Mouse (Mus musculus) heart, embryonic 15.5 days (tissue): ENCODE results near the gene Sec11a. TPM values are rescaled to one million over a fixed set of nuclear protein-coding genes. Genes with fewer than 3 reads are reported as not detected.
"Not testable (repeated sequence)": the region's sequence is repeated elsewhere in the genome, so short reads cannot be mapped to it uniquely, and the experiment has no call there.

Source experiments
- ATAC-seq: fragments of 200-750 bp; cut with Nextera tagmentation; replicated peaks from 2 replicates; pipeline ENCODE4 v1.8.0; 2017; ENCODE audit warnings: low read depth, moderate TSS enrichment; ENCODE audit not compliant: insufficient number of reproducible peaks, insufficient read depth, low FRiP score
- H3K27ac ChIP-seq: fragments of 300-500 bp; sonication (generic); 2 replicates; pipeline ENCODE4 v1.5.1; 2015; ENCODE audit warnings: mild to moderate bottlenecking, inconsistent platforms
- H3K27me3 ChIP-seq: fragments of 300-500 bp; sonication (generic); 2 replicates; pipeline ENCODE4 v1.6.1; 2015; ENCODE audit warnings: inconsistent platforms
- H3K36me3 ChIP-seq: fragments of 300-500 bp; sonication (generic); 2 replicates; pipeline ENCODE4 v1.6.1; 2015; ENCODE audit warnings: mild to moderate bottlenecking, inconsistent platforms
- H3K4me1 ChIP-seq: fragments of 300-500 bp; sonication (generic); replicated peaks from 2 replicates; pipeline ENCODE4 v1.6.1; 2015; ENCODE audit warnings: inconsistent platforms
- H3K4me2 ChIP-seq: fragments of 300-500 bp; sonication (generic); 2 replicates; pipeline ENCODE4 v1.6.1; 2015; ENCODE audit warnings: inconsistent platforms, mild to moderate bottlenecking, moderate library complexity
- H3K4me3 ChIP-seq: fragments of 300-500 bp; sonication (generic); 2 replicates; pipeline ENCODE4 v1.5.1; 2015; ENCODE audit warnings: mild to moderate bottlenecking, inconsistent platforms
- H3K9ac ChIP-seq: fragments of 300-500 bp; sonication (generic); 2 replicates; pipeline ENCODE4 v1.6.1; 2015; ENCODE audit warnings: mild to moderate bottlenecking, inconsistent platforms
- H3K9me3 ChIP-seq: fragments of 300-500 bp; sonication (generic); replicated peaks from 2 replicates; pipeline ENCODE4 v1.6.1; 2016; ENCODE audit warnings: inconsistent platforms
- WGBS: fragments of 180-500 bp; shearing (Covaris S2); methylation state at CpG from one replicate; pipeline ENCODE4 v1.1.7; 2015; ENCODE audit warnings: mixed read lengths; 5-methylcytosine and 5-hydroxymethylcytosine counted together
- polyA plus RNA-seq: library from polyadenylated mRNA; unstranded; fragments of >200 nt; fragmentation: Nextera tagmentation; extraction: Ambion mirVana; gene quantifications from 2 replicates; pipeline ENCODE4 v1.2.1, GENCODE M21; 2015

Gene Sec11a
- polyA plus RNA-seq, 1 experiment from 2014 or later: 129 TPM

DNA sequence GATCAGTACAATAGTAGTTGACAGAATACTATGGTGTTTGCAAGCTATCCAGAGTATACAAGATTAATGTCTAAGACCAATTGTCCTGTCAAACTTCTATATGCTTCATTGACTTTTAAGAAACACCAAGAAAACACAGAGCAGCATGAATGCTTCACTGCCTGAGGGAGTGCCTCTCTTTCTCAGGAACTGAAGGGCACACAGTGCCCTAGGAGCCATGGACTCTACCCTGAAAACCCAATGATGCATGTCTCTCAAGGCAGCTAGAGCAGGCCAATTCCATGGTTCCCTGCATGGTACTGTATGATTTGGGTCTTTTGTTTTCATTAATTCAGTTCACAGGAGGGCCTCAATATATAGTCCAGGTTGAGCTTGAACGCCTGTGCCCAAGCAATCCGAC, 6.7 kb upstream of the Sec11a start:
- 0 out of 2 replicates have a peak, but pooled peaks cover 3% of the 10 kb centered on the region for H3K27me3 ChIP-seq
- H3K4me3 ChIP-seq: no peak overlapping the region
- WGBS: 79% methylated on average over 2 of the region's 2 CpGs
- H3K4me2 ChIP-seq: no peak overlapping the region
- no peak overlapping the region for H3K9ac ChIP-seq
- no peak overlapping the region for H3K27ac ChIP-seq
- no peaks in the 10 kb centered on the region for H3K4me1 ChIP-seq
- no peak for ATAC-seq
- H3K9me3 ChIP-seq: no peaks in the 10 kb centered on the region
- H3K36me3 ChIP-seq: no peaks in the 10 kb centered on the region

DNA sequence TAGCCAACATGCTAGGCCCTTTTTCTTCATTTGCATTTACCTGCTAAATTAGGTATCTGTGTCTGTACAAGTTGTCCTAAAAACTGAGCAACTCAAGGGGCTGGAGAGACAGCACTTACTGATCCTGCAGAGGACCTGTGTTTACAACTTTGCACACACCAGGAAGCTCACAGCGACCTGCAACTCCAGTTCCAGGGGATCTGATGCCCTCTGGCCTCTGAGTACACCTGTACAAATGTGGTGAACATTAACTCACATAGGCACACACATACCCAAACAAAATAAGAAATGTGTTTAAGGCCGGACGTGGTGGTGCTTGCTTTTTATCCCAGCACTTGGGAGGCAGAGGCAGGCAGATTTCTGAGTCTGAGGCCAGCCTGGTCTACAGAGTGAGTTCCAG, 4.6 kb upstream of the Sec11a start:
- Histone ChIP-seq H3K27me3 (0 out of 2 replicates have a peak, but pooled peaks cover 3% of the 10 kb centered on the region), H3K4me3 (no peak overlapping the region), H3K4me2 (no peak overlapping the region), H3K36me3 (no peaks in the 10 kb centered on the region), H3K9me3 (no peaks in the 10 kb centered on the region), H3K4me1 (0 out of 2 replicates have a peak, but pooled peaks cover 2% of the 10 kb centered on the region), H3K9ac (no peak overlapping the region), H3K27ac (no peak overlapping the region)
- 64% methylated on average over 3 of the region's 3 CpGs for WGBS
- ATAC-seq: no peak

DNA sequence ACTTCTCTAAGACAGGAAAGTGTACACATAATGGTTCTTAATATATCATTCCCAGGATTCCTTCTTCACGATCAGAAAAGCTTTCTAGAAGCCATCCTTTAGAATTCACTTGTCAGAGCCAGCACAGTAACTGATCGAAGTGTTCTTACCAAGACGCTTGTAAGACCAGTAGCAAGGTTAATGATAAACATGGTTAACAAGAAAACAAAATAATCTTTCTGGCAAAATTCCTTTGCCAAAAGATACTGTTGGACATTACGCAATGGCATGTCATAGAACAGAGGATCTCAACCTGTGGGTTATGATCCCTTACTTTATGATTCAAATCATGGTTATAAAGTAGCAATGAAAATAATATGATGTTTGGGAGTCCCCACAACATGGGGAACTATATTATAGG, 3.9 kb upstream of the Sec11a start:
- ATAC-seq: no peak
- 81% methylated on average over 4 of the region's 4 CpGs for WGBS
- no peaks in the 10 kb centered on the region for H3K36me3 ChIP-seq

DNA sequence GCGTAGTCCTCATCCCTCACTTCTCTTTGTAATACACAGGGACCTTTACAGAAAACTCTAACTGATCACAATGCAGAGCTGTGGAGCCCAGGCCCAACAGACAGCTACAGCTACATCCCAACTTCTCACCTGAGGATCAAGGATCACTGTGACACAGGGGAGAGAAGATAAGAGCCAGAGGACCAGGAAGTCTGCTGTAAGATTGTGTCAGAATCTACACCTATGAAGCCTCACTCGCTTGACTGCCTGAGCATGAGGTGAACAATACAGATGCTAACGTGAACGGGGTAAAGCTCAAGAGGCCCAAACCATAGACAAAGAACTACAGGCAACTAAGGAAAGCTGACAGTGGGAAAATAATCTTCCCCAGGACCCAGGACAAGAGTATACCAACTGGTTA, 7.8 kb downstream of the Sec11a start:
- Histone ChIP-seq H3K4me1 (peaks cover 9% of the 10 kb centered on the region), H3K9ac (no peak overlapping the region), H3K36me3 (peaks cover 3% of the 10 kb centered on the region; the same call in 1 of the 2 replicates), H3K9me3 (no peaks in the 10 kb centered on the region), H3K27me3 (no peaks in the 10 kb centered on the region), H3K4me2 (no peak overlapping the region), H3K27ac (no peak overlapping the region), H3K4me3 (no peak overlapping the region)
- ATAC-seq: no peak
- 88% methylated on average over 4 of the region's 4 CpGs for WGBS

More for the DNA sequence above, 3.9 kb upstream of the Sec11a start:
- Histone ChIP-seq H3K4me1 (peaks cover 7% of the 10 kb centered on the region), H3K4me2 (no peak overlapping the region), H3K9me3 (no peaks in the 10 kb centered on the region), H3K4me3 (no peak overlapping the region), H3K9ac (no peak overlapping the region), H3K27ac (no peak overlapping the region), H3K27me3 (0 out of 2 replicates have a peak, but pooled peaks cover 3% of the 10 kb centered on the region)

DNA sequence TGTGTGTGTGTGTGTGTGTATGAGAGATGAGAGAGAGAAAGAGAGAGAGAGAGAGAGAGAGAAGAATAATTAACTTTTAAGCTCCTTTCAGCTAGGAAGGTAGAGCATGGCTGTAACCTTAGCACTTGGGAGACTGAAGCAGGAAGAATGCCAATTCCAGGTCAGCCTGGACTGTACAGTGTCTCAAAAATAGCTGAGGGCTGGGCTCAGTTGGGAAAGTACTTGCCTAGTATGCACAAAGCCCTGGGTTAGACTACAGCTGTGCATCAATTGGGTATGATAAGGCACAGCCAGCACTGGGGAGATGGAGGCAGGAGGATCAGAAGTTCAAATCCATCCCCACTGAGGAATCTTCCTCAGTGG, 10.3 kb downstream of the Sec11a start:
- H3K4me1 ChIP-seq, H3K9me3 ChIP-seq, H3K4me2 ChIP-seq, H3K27ac ChIP-seq, H3K9ac ChIP-seq, H3K4me3 ChIP-seq, ATAC-seq, H3K27me3 ChIP-seq: not testable (repeated sequence)
- peaks cover 20% of the 10 kb centered on the region for H3K36me3 ChIP-seq

DNA sequence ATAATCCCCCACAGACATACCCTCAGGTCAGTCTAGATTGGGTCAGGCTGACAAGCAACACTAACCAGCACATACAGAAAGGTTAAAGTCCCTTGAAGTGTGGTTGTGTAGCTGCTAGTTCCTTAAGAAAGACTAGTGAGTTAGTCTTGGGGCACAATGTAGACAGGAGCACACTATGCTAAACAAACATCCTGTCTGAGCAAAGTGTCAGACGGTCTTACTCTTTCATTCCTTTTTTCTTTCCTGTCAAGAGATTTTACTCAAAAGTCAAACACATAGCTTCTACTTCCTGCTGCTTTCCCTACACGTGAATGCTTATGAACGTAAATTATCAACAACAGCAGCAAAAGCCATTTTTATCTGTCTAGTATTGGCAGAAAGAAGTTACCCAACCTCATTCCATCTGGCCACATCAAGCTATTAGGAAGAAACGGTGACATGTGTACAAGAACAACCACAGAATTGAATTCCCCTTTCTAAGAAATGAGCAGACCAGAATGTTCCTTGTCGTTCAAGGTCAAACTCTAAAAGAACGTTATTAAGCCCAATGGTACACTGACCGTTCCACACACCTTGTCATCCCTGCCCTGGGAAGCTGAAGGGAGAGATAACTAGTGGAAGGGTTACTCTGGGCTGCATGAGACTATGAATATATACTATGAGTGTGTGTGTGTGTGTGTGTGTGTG, 10.8 kb downstream of the Sec11a start:
- not testable (repeated sequence) for H3K27me3 ChIP-seq, H3K9ac ChIP-seq, ATAC-seq, H3K4me2 ChIP-seq, H3K27ac ChIP-seq, H3K9me3 ChIP-seq, H3K4me3 ChIP-seq
- peaks cover 20% of the 10 kb centered on the region for H3K36me3 ChIP-seq
- 40% methylated on average over 7 of the region's 7 CpGs for whole genome bisulfite sequencing
- H3K4me1 ChIP-seq: peaks cover 13% of the 10 kb centered on the region

DNA sequence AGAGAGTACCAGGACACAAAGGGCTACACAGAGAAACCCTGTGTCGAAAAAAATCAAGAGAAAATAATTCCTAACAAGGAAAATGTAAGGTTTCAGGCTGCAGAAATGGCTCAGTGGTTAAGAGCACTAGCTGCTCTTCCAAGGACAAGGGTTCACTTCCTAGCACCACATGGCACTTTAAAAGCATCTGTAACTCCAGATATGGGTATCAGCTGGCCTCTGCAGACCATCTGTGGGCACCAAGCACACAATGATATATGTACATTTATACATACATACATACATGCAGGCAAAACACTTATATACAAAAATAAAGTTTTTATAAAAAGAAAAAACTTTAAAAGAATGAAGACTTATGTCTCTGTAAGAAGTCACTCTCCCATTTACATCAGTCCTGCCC, 11.7 kb downstream of the Sec11a start:
- Histone ChIP-seq H3K27ac (no peak overlapping the region), H3K9ac (no peak overlapping the region), H3K4me1 (peaks cover 18% of the 10 kb centered on the region), H3K27me3 (no peaks in the 10 kb centered on the region), H3K4me3 (no peak overlapping the region), H3K4me2 (no peak overlapping the region), H3K9me3 (no peaks in the 10 kb centered on the region), H3K36me3 (peaks cover 20% of the 10 kb centered on the region)
- WGBS: 78% methylated on average over 1 of the region's 1 CpGs
- ATAC-seq: no peak

DNA sequence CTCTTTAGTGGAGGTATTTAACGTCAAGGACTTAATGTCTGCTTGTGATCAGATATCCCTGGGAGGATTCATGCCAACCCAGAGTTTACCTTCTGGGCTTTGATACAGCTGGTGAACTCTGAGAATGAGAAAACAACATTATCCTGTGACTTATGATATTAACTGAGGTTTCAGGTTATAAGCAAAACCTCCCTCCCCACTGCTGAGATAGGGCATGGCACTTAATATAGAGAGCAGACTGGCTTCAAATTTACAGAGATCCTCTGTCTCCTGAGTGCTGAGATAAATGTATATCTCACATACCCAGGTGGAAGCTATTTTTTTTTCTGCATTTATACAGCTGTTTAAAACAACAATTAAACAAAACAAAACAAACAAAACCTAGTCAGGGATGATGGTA, 14.8 kb downstream of the Sec11a start:
- WGBS: 81% methylated on average over 1 of the region's 1 CpGs
- Histone ChIP-seq H3K27ac (no peak overlapping the region), H3K36me3 (peaks cover 22% of the 10 kb centered on the region)

DNA sequence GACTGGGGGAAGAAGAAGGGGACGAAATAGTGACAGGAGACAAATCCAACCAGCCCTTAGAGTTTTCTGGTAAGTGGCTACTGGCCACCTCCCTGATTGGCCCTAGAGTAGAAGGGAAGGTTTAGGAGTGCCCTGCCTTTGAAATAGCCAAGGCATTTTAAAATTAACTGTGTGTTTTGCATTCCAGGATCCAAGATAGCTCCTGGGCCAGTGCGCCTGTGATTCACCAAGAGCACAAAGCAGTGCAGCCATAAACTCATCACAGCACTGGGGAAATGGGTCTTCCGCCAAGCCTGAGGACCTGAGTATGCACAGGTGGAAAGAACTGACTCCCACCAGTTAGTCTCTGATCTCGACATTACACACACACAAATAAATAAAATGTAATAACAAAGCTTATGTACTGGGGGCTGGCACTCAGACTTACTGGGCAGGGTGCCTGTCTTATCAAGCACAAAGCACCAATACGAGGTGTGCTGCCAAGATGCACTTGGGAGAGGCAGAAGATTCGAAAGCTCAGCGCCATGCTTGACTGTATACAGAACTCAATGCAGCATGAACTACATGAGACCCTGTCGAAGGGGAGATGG, 15.9 kb downstream of the Sec11a start:
- no peak for ATAC-seq
- peaks cover 12% of the 10 kb centered on the region; the same call in 1 of the 2 replicates for H3K4me1 ChIP-seq
- peak overlapping the region; percentile 44 for H3K27ac ChIP-seq
- no peaks in the 10 kb centered on the region for H3K27me3 ChIP-seq
- no peak overlapping the region for H3K9ac ChIP-seq
- H3K9me3 ChIP-seq: no peaks in the 10 kb centered on the region
- H3K4me3 ChIP-seq: no peak overlapping the region
- 71% methylated on average over 8 of the region's 8 CpGs for WGBS
- H3K36me3 ChIP-seq: peaks cover 30% of the 10 kb centered on the region
- H3K4me2 ChIP-seq: no peak overlapping the region

More for the DNA sequence above, 14.8 kb downstream of the Sec11a start:
- Histone ChIP-seq H3K4me3 (no peak overlapping the region), H3K4me1 (peaks cover 14% of the 10 kb centered on the region), H3K27me3 (no peaks in the 10 kb centered on the region), H3K9ac (no peak overlapping the region), H3K9me3 (no peaks in the 10 kb centered on the region), H3K4me2 (no peak overlapping the region)
- ATAC-seq: no peak

DNA sequence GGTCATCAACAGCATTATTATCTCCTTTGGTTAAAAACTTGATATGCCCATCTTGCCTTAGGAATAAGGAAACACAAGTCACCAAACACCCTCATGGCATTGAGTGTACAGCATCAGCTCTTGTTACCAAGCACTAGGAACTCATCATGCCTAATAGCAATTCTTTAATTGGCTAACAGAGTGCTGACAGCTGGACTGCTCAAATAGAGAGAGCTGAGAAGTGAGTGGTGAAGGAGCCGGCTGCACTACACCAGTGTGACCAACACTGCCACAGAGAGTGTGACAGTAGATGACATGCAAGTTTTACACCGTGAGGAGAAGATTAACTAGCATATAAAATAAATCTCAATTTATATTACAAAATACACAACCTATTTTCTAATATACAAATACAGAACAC, 24.4 kb downstream of the Sec11a start:
- peak; percentile 81 for ATAC-seq

DNA sequence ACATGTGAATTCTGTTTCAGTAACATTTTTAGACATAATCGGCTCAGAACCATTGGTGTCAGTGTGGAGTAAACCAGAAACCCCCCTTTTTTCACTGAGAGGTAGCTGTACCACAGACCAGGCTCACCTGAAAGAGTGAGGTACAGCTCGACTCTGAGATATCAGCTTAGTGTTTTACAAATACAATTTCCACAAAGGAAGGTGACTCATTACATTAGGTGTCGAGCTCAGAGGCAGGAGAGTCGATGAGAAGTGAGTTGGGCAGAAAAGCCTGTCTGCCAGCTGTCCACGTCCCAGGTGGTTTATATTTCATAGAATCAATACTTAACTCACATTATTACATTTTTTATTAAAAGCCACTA, 28.0 kb downstream of the Sec11a start:
- peaks cover 47% of the 10 kb centered on the region for H3K36me3 ChIP-seq
- H3K4me2 ChIP-seq: no peak overlapping the region
- no peak for ATAC-seq
- no peaks in the 10 kb centered on the region for H3K27me3 ChIP-seq
- no peak overlapping the region for H3K27ac ChIP-seq
- H3K9me3 ChIP-seq: no peaks in the 10 kb centered on the region
- H3K4me1 ChIP-seq: peaks cover 3% of the 10 kb centered on the region
- WGBS: 81% methylated on average over 5 of the region's 5 CpGs
- H3K9ac ChIP-seq: no peak overlapping the region
- no peak overlapping the region for H3K4me3 ChIP-seq

More for the DNA sequence above, 24.4 kb downstream of the Sec11a start:
- no peaks in the 10 kb centered on the region for H3K27me3 ChIP-seq
- H3K4me1 ChIP-seq: peaks cover 3% of the 10 kb centered on the region
- no peak overlapping the region for H3K4me2 ChIP-seq
- no peak overlapping the region for H3K4me3 ChIP-seq
- no peak overlapping the region for H3K9ac ChIP-seq
- H3K9me3 ChIP-seq: no peaks in the 10 kb centered on the region
- WGBS: 48% methylated on average over 2 of the region's 2 CpGs
- H3K27ac ChIP-seq: no peak overlapping the region
- peaks cover 40% of the 10 kb centered on the region for H3K36me3 ChIP-seq
